Mouse (Mus musculus): ENCODE data around the gene Mtus2. TPM values are rescaled to one million over a fixed set of nuclear protein-coding genes. Genes with fewer than 3 reads are reported as not detected.
"Not testable (repeated sequence)": the region's sequence is repeated elsewhere in the genome, so short reads cannot be mapped to it uniquely, and the experiment has no call there.

Gene Mtus2
- polyA plus RNA-seq, 1 experiment = 2.3 TPM

DNA sequence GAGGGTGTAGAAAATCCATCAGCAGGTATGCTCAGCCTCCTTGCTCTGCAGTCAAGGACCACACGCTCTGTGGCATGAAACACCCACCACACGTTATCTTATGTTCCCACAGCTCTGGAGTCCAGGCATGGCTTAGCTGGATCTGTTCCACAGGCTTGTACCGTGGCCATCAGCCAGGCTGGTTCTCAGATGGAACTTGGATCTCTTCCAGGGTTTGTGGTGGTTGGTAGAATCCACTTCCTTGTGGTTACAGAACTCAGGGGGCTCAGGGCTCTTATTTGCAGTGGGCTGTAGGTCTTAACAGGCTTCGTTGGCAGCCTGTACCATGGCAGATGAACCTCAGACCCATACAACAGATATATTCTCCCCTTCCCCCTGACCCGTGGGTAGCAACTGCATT, 17.9 kb upstream of the Mtus2 start:
- DNase-seq (ENCODE audit: low read depth in 1 of 2, low spot score in 2 of 2) = no peak
- no peak for TF ChIP-seq CTCF (IDR thresholded peaks at IDR 0.05; ENCODE audit: extremely low read depth, insufficient read depth, insufficient read length, insufficient replicate concordance)
- no peak for TF ChIP-seq POLR2A (IDR thresholded peaks at IDR 0.05; ENCODE audit: low read depth, low read length)
- Histone ChIP-seq H3K36me3 (ENCODE audit: control insufficient read depth, insufficient read depth, low read length) (no peaks in the 10 kb centered on the region), H3K27ac (ENCODE audit: insufficient read depth, low read length) (no peak overlapping the region), H3K4me1 (ENCODE audit: control insufficient read depth, insufficient read depth, insufficient read length) (no peaks in the 10 kb centered on the region), H3K27me3 (ENCODE audit: control insufficient read depth, insufficient read depth, low read length) (no peaks in the 10 kb centered on the region), H3K4me3 (ENCODE audit: extremely low read depth, insufficient read depth, insufficient read length) (no peak overlapping the region)
- WGBS = 30% methylated on average over 5 of the region's 5 CpGs

DNA sequence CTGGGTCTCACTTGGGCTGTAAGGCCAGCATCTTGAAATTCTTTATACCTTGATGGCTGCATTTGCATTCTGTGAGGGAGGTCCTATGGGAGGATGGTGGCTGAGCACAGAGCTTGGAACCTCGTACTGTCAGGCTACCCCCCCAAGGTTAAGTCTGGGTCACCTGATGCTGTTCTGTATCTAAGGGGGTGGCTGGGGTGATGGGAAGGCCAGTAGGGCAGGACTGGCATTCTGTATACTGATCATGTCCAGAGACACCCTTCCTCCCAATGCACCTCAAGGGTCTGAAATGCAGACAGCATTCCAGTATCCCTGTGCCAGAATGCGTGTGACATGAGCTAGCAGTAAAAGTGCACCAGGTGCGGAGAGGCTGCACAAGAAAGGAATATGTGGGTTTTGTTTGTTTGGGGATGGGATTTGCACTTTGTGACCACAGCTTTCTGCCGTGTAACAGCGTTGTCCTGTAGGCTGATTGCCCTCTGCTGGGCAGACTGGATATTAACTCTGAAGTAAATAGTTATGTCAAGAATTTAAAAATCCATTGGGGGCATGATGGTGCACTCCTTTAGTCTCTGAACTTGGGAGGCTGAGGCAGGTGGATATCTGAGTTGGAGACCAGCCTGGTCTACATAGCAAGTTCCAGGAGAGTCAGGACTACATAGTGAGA, 12.0 kb upstream of the Mtus2 start:
- no peaks in the 10 kb centered on the region for H3K27me3 ChIP-seq (ENCODE audit: control insufficient read depth, insufficient read depth, low read length)
- H3K27ac ChIP-seq (ENCODE audit: insufficient read depth, low read length) = no peak overlapping the region
- no peaks in the 10 kb centered on the region for H3K4me1 ChIP-seq (ENCODE audit: control insufficient read depth, insufficient read depth, insufficient read length)
- WGBS = 26% methylated on average over 5 of the region's 5 CpGs
- no peaks in the 10 kb centered on the region for H3K36me3 ChIP-seq (ENCODE audit: control insufficient read depth, insufficient read depth, low read length)
- TF ChIP-seq CTCF (IDR thresholded peaks at IDR 0.05; ENCODE audit: extremely low read depth, insufficient read depth, insufficient read length, insufficient replicate concordance) (no peak), POLR2A (IDR thresholded peaks at IDR 0.05; ENCODE audit: low read depth, low read length) (no peak)
- no peak overlapping the region for H3K4me3 ChIP-seq (ENCODE audit: extremely low read depth, insufficient read depth, insufficient read length)
- no peak for DNase-seq (ENCODE audit: low read depth in 1 of 2, low spot score in 2 of 2)

DNA sequence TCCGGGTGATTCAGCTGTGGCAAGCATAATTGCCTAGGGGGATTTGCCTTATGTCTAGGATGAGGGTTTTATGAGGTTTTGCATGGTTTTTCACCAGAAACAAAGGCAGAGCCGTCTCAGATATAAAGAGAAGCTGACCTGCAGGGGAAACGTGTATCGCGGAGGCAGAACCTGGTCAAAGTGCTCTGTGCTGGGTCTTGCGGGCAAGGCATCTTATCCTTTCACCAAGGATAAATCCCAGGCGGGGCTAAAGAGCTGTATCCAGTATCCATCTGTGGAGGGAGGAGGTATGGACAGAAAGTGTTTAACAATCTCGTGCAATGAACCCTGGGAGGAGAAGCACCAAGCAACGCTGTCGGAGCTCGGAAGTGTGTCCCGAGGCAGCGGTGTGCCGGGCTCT, 7.2 kb upstream of the Mtus2 start:
- TF ChIP-seq CTCF (IDR thresholded peaks at IDR 0.05; ENCODE audit: extremely low read depth, insufficient read depth, insufficient read length, insufficient replicate concordance) (no peak), POLR2A (IDR thresholded peaks at IDR 0.05; ENCODE audit: low read depth, low read length) (no peak)
- Histone ChIP-seq H3K27ac (ENCODE audit: insufficient read depth, low read length) (no peak overlapping the region), H3K4me1 (ENCODE audit: control insufficient read depth, insufficient read depth, insufficient read length) (no peaks in the 10 kb centered on the region), H3K4me3 (ENCODE audit: extremely low read depth, insufficient read depth, insufficient read length) (no peak overlapping the region), H3K27me3 (ENCODE audit: control insufficient read depth, insufficient read depth, low read length) (no peaks in the 10 kb centered on the region), H3K36me3 (ENCODE audit: control insufficient read depth, insufficient read depth, low read length) (no peaks in the 10 kb centered on the region)
- WGBS = 85% methylated on average over 14 of the region's 14 CpGs
- DNase-seq (ENCODE audit: low read depth in 1 of 2, low spot score in 2 of 2) = no peak

DNA sequence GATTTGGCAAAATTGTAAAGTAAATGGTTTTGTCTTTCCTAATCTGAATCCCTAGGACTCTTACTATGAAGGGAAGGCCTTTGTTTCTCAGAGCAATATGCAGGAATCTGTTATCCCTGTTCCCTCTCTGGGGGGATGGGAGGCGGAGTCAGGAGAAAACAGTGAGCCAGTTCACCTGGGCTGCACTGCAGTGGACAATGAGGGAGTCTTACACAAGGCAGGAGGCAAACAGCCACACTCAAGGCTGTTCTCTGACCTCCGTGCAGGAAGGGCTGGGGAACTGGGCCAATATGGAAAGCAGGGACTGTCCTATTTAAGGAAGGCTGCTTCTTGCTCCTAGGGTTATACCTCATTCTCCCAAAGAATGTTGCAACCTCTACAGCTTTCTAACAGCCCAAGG, 5.4 kb upstream of the Mtus2 start:
- TF ChIP-seq POLR2A (IDR thresholded peaks at IDR 0.05; ENCODE audit: low read depth, low read length) (no peak), CTCF (IDR thresholded peaks at IDR 0.05; ENCODE audit: extremely low read depth, insufficient read depth, insufficient read length, insufficient replicate concordance) (no peak)
- WGBS = 73% methylated on average over 2 of the region's 2 CpGs
- H3K4me3 ChIP-seq (ENCODE audit: extremely low read depth, insufficient read depth, insufficient read length) = no peak overlapping the region
- no peak for DNase-seq (ENCODE audit: low read depth in 1 of 2, low spot score in 2 of 2)
- no peaks in the 10 kb centered on the region for H3K36me3 ChIP-seq (ENCODE audit: control insufficient read depth, insufficient read depth, low read length)
- peaks cover 6% of the 10 kb centered on the region; the same call in 1 of the 2 replicates for H3K27me3 ChIP-seq (ENCODE audit: control insufficient read depth, insufficient read depth, low read length)
- H3K27ac ChIP-seq (ENCODE audit: insufficient read depth, low read length) = no peak overlapping the region
- no peaks in the 10 kb centered on the region for H3K4me1 ChIP-seq (ENCODE audit: control insufficient read depth, insufficient read depth, insufficient read length)

DNA sequence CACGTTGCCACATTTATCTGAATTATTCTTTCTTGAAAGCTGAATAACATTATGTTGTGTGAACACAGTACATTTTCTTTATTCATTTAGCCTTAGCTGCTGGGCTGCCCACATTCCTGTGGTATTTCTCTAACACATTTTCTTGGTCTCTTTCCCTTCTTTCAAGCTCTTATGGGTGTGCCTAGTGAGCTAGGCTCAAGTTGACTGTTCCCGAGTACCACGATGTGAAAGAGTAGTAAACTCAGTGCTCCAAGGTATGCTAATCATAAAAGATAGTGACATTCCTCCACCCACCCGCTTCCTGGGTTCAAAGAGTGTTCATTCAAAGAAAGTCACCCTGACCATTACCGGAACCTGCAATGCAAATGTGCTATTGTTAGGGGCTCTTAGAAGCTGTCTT, 3.9 kb upstream of the Mtus2 start:
- not testable (repeated sequence) for H3K27ac ChIP-seq (ENCODE audit: insufficient read depth, low read length); H3K4me1 ChIP-seq (ENCODE audit: control insufficient read depth, insufficient read depth, insufficient read length); DNase-seq (ENCODE audit: low read depth in 1 of 2, low spot score in 2 of 2); H3K36me3 ChIP-seq (ENCODE audit: control insufficient read depth, insufficient read depth, low read length); H3K4me3 ChIP-seq (ENCODE audit: extremely low read depth, insufficient read depth, insufficient read length)
- 89% methylated on average over 5 of the region's 5 CpGs for WGBS
- peaks cover 19% of the 10 kb centered on the region for H3K27me3 ChIP-seq (ENCODE audit: control insufficient read depth, insufficient read depth, low read length)

DNA sequence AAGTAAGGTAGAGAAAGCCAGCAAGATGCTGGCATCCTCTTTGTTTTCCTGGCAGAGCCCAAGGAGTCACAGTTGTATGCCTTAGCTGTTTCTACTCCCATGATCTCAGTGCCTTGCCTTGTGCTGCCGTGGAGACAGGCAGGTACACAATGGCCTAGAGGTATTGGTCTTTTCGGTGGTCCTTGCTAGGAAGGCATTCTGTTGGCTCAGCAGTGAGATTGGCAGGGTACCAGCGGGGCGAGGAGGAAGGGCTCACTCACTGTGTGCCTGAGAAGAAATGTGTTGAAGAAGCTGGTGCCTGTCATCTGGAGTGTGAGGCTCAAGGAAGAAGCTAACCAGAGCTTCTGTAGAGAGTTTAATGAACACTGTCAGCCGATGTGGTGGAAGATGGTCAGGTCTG, 1.4 kb upstream of the Mtus2 start:
- H3K27me3 ChIP-seq (ENCODE audit: control insufficient read depth, insufficient read depth, low read length) = peaks cover 19% of the 10 kb centered on the region
- H3K4me1 ChIP-seq (ENCODE audit: control insufficient read depth, insufficient read depth, insufficient read length) = peaks cover 3% of the 10 kb centered on the region; the same call in 1 of the 2 replicates
- no peak for DNase-seq (ENCODE audit: low read depth in 1 of 2, low spot score in 2 of 2)
- TF ChIP-seq CTCF (IDR thresholded peaks at IDR 0.05; ENCODE audit: extremely low read depth, insufficient read depth, insufficient read length, insufficient replicate concordance) (no peak), POLR2A (IDR thresholded peaks at IDR 0.05; ENCODE audit: low read depth, low read length) (no peak)
- H3K27ac ChIP-seq (ENCODE audit: insufficient read depth, low read length) = no peak overlapping the region
- WGBS = 54% methylated on average over 5 of the region's 5 CpGs
- H3K4me3 ChIP-seq (ENCODE audit: extremely low read depth, insufficient read depth, insufficient read length) = no peak overlapping the region
- no peaks in the 10 kb centered on the region for H3K36me3 ChIP-seq (ENCODE audit: control insufficient read depth, insufficient read depth, low read length)

DNA sequence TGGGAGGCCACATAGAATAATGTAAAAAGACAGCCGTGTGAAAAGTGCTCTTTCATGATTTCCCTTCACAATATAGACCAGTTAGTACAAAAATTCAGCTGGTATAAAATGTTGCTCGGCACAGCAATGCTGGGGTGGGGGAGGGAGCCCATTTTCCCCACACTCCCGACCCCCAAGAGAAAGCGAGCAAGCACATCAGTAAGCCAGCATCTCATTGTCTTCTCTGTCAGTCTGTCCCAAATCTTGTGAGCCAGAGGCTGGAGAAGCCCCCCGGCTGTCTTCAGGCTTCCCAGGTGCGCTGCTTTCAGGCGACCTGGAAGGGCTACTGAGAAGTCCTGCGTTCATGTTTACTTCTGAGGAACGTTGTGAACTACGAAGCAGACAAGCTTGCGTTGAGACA, 699 bp upstream of the Mtus2 start:
- Histone ChIP-seq H3K4me3 (ENCODE audit: extremely low read depth, insufficient read depth, insufficient read length) (no peak overlapping the region), H3K4me1 (ENCODE audit: control insufficient read depth, insufficient read depth, insufficient read length) (peaks cover 3% of the 10 kb centered on the region; the same call in 1 of the 2 replicates), H3K27ac (ENCODE audit: insufficient read depth, low read length) (no peak overlapping the region), H3K36me3 (ENCODE audit: control insufficient read depth, insufficient read depth, low read length) (no peaks in the 10 kb centered on the region), H3K27me3 (ENCODE audit: control insufficient read depth, insufficient read depth, low read length) (peaks cover 19% of the 10 kb centered on the region)
- no peak for DNase-seq (ENCODE audit: low read depth in 1 of 2, low spot score in 2 of 2)
- TF ChIP-seq POLR2A (IDR thresholded peaks at IDR 0.05; ENCODE audit: low read depth, low read length) (no peak), CTCF (IDR thresholded peaks at IDR 0.05; ENCODE audit: extremely low read depth, insufficient read depth, insufficient read length, insufficient replicate concordance) (no peak)
- 7% methylated on average over 11 of the region's 11 CpGs for WGBS
